Mouse (Mus musculus) spleen, adult 2 months (tissue): ENCODE measurements around the gene Zfp276. TPM values are rescaled to one million over a fixed set of nuclear protein-coding genes. Genes with fewer than 3 reads are reported as not detected.
"Not testable (repeated sequence)": the region's sequence is repeated elsewhere in the genome, so short reads cannot be mapped to it uniquely, and the experiment has no call there.

Source experiments
- DNase-seq, 2 experiments: peaks; one replicate each; pipeline versions ENCODE4 v3.0.0 to v3.0.0-alpha.2; 2012 to 2021; ENCODE audit warnings: low spot score in 2 of 2, low read depth in 1 of 2
- H3K27ac ChIP-seq: fragments of 200-500 bp; 2 replicates; pipeline ENCODE4 v1.5.1; 2012; ENCODE audit warnings: low read length, inconsistent platforms; ENCODE audit not compliant: insufficient read depth
- H3K27me3 ChIP-seq: fragments of 200-500 bp; 2 replicates; pipeline ENCODE4 v1.6.1; 2012; ENCODE audit warnings: mild to moderate bottlenecking, moderate library complexity, low read length, inconsistent platforms; ENCODE audit not compliant: control insufficient read depth, insufficient read depth
- H3K36me3 ChIP-seq: fragments of 200-500 bp; 2 replicates; pipeline ENCODE4 v1.6.1; 2012; ENCODE audit warnings: mild to moderate bottlenecking, low read length, inconsistent platforms; ENCODE audit not compliant: control insufficient read depth, insufficient read depth
- H3K4me1 ChIP-seq: fragments of 200-500 bp; 2 replicates; pipeline ENCODE4 v1.6.1; 2011; ENCODE audit warnings: inconsistent platforms; ENCODE audit not compliant: control insufficient read depth, insufficient read depth, insufficient read length
- H3K4me3 ChIP-seq: fragments of 200-500 bp; 2 replicates; pipeline ENCODE4 v1.5.1; 2011; ENCODE audit warnings: mild to moderate bottlenecking, inconsistent platforms; ENCODE audit not compliant: insufficient read depth, insufficient read length; ENCODE audit errors: extremely low read depth
- CTCF ChIP-seq: fragments of 200-500 bp; IDR thresholded peaks from 2 replicates; pipeline ENCODE4 v1.5.1; 2011; ENCODE audit warnings: mild to moderate bottlenecking, inconsistent platforms; ENCODE audit not compliant: insufficient read depth, insufficient read length, insufficient replicate concordance; ENCODE audit errors: extremely low read depth
- POLR2A ChIP-seq: fragments of 200-500 bp; IDR thresholded peaks from 2 replicates; pipeline ENCODE4 v1.6.1; 2011; ENCODE audit warnings: low read depth, low read length, inconsistent platforms
- WGBS: fragments of 180-500 bp; shearing (Covaris S2); methylation state at CpG from one replicate; pipeline ENCODE4 v1.1.7; 2018; 5-methylcytosine and 5-hydroxymethylcytosine counted together
- polyA plus RNA-seq: library from polyadenylated mRNA; depleted of rRNA; stranded (reverse); fragments of >200 nt; gene quantifications from 2 replicates; pipeline ENCODE4 v1.2.3, GENCODE M21; 2012

Gene Zfp276
- polyA plus RNA-seq, 1 experiment = 32.6 TPM

DNA sequence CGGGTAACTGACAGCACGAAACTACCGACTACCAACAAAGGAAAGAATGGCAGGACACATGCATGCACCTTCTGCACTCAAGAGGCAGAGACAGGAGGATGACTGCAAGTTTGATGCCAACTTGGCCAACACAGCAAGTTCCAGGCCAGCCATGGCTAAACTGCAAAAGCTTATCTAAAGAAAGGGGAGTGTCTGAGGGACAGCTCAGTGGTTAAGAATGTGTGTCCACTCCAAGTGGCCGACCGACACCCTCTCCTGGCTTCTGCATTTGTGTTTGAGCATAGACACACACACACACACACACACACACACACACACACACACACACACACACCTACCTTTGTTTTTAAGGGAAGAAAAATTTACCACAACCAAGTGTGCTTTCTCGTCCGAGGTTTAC is 24.4 kb downstream of the Zfp276 start:
- no peak for DNase-seq
- Histone ChIP-seq H3K27me3 (no peaks in the 10 kb centered on the region), H3K4me1 (peaks cover 3% of the 10 kb centered on the region; the same call in 1 of the 2 replicates), H3K36me3 (peaks cover 4% of the 10 kb centered on the region), H3K4me3 (no peak overlapping the region), H3K27ac (no peak overlapping the region)
- no peak for TF ChIP-seq CTCF
- WGBS = 93% methylated on average over 7 of the region's 7 CpGs

DNA sequence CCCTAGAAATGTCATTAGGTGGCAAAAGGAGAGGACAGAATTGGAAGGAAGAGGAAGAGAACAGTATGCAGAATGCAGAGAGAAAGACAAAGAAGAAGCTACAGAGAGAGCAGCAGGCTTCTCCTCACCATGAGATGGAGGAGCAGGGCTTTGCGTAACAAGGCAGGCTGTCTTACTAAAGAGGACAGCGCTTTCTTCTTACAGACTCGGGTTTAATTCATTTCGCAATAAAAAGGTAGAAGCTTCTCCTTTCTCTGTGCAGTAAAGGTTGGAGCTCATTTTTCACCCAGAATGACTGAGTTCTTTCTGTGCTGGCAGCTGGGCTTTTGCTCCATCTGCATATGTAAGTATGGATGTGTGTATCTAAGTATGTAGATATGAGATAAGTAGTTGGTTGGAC is 25.8 kb downstream of the Zfp276 start:
- H3K27ac ChIP-seq = no peak overlapping the region
- WGBS = 79% methylated on average over 4 of the region's 4 CpGs

DNA sequence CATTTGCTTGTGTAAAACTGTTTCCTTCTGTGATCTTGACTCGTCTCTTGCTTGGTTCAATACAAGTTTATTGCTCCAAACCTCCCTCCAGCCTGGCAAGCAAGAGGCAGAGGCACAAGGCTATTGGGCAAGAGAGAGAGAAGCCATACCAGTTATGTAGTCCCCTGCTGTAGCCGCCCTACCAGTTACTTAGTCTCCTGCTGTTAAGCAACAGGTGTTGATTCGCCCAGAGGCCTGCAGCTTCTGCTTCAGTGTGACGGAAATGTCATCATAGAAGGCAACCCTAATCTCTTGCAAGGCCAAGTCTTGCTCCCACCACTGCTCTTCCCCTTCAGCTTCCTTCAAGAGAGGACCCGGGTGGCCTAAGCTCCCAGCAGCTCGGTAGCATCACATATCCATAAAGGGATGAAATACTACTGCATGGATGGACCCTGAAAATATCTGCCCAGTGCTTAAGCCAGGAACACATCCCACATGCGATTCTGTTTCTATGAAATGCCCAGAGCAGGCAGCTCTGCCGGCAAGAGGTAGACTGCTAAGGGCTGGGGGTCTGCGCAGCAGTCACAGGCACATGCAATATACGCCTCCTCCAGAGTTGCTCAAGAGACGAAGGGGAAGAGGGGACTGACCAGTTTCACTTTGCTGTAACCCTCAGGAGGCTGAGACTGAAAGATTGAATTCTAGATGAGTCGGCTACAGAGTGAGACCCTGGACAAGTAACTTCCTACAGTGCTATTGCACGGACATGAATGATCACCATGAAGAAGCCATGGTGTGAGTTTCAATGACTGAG is 26.5 kb downstream of the Zfp276 start:
- Histone ChIP-seq H3K4me3 (no peak overlapping the region), H3K36me3 (peaks cover 2% of the 10 kb centered on the region), H3K4me1 (peaks cover 7% of the 10 kb centered on the region; the same call in 1 of the 2 replicates), H3K27ac (no peak overlapping the region), H3K27me3 (no peaks in the 10 kb centered on the region)
- 88% methylated on average over 13 of the region's 13 CpGs for WGBS
- no peak for TF ChIP-seq CTCF
- TF ChIP-seq POLR2A = no peak
- DNase-seq = no peak

More for the DNA sequence above, 25.8 kb downstream of the Zfp276 start:
- no peak for TF ChIP-seq POLR2A
- Histone ChIP-seq H3K4me3 (no peak overlapping the region), H3K4me1 (peaks cover 7% of the 10 kb centered on the region; the same call in 1 of the 2 replicates), H3K27me3 (no peaks in the 10 kb centered on the region), H3K36me3 (peaks cover 2% of the 10 kb centered on the region)
- no peak for DNase-seq

GRCm38 (mm10) chr8:123282994-123283393 is 29.0 kb downstream of the Zfp276 start:
- not testable (repeated sequence) for H3K4me3 ChIP-seq, H3K36me3 ChIP-seq, H3K27me3 ChIP-seq, H3K4me1 ChIP-seq
- 43% methylated on average over 6 of the region's 6 CpGs for WGBS
- peak overlapping the region; percentile 49; the same call in 1 of the 2 replicates for H3K27ac ChIP-seq
- DNase-seq = peak; percentile 38 to 55

GRCm38 (mm10) chr8:123283991-123284390 is 30.0 kb downstream of the Zfp276 start:
- H3K4me3 ChIP-seq = peak overlapping the region; percentile 11; the same call in 1 of the 2 replicates
- H3K27me3 ChIP-seq = no peaks in the 10 kb centered on the region
- DNase-seq = peak; percentile 37 to 47
- no peaks in the 10 kb centered on the region for H3K36me3 ChIP-seq
- peak overlapping the region; percentile 34; the same call in 1 of the 2 replicates for H3K27ac ChIP-seq
- 44% methylated on average over 7 of the region's 7 CpGs for WGBS
- no peak for TF ChIP-seq POLR2A
- no peak for TF ChIP-seq CTCF
- H3K4me1 ChIP-seq = peaks cover 7% of the 10 kb centered on the region; the same call in 1 of the 2 replicates

GRCm38 (mm10) chr8:123284493-123284892 is 30.5 kb downstream of the Zfp276 start:
- DNase-seq = no peak
- Histone ChIP-seq H3K27ac (peak overlapping the region; percentile 34; the same call in 1 of the 2 replicates), H3K36me3 (no peaks in the 10 kb centered on the region), H3K4me1 (peaks cover 7% of the 10 kb centered on the region; the same call in 1 of the 2 replicates), H3K4me3 (no peak overlapping the region), H3K27me3 (no peaks in the 10 kb centered on the region)
- TF ChIP-seq POLR2A (no peak), CTCF (no peak)
- WGBS = 86% methylated on average over 5 of the region's 5 CpGs

DNA sequence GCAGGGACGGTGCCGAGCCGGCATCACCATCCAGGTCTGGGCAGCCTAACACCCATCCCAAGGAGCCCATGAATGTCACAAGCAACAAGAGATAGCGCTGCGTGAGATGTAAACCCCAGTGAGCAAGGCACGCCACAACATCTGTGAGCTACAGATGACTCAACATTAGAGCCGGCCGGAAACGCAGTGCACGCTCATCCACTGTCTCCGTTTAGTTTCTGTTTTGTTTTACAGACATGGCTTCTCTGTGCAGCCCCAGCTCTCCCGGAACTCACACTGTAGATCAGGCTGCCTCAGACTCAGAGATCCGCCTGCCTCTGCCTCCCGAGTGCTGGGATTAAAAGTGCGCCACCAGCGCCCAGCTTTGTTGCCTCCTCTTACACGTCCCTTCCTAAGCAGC is 33.4 kb downstream of the Zfp276 start:
- H3K27ac ChIP-seq = no peak overlapping the region
- 94% methylated on average over 17 of the region's 17 CpGs for WGBS
- TF ChIP-seq POLR2A (no peak), CTCF (no peak)
- H3K4me3 ChIP-seq = no peak overlapping the region
- H3K4me1 ChIP-seq = peaks cover 7% of the 10 kb centered on the region; the same call in 1 of the 2 replicates
- DNase-seq = no peak
- no peaks in the 10 kb centered on the region for H3K27me3 ChIP-seq
- H3K36me3 ChIP-seq = no peaks in the 10 kb centered on the region
